Mouse (Mus musculus) cortical plate, adult 2 months (tissue): ENCODE results near the gene Mrpl35.

ENCODE experiments used
- CTCF ChIP-seq: fragments of 200-500 bp; IDR thresholded peaks from 2 replicates; pipeline ENCODE4 v1.5.1; 2011; ENCODE audit warnings: mild to moderate bottlenecking, control low read depth, low read length; ENCODE audit not compliant: insufficient read depth; ENCODE audit errors: extremely low read depth
- POLR2A ChIP-seq: fragments of 200-500 bp; IDR thresholded peaks from 2 replicates; pipeline ENCODE4 v1.6.1; 2011; ENCODE audit warnings: mild to moderate bottlenecking, low read length, control low read depth; ENCODE audit not compliant: insufficient read depth; ENCODE audit errors: extremely low read depth

- TF ChIP-seq CTCF, result no peak
- no peak for TF ChIP-seq POLR2A
Measured at GRCm38 (mm10) chr6:71826869-71827268, at the start of gene Mrpl35.
